Mouse (Mus musculus) cerebellum, adult 2 months (tissue): Measurements from ENCODE around the gene Ccnb2.

Experiments
- CTCF ChIP-seq: fragments of 200-500 bp; IDR thresholded peaks from 2 replicates; pipeline ENCODE4 v1.5.1; 2011; ENCODE audit warnings: low read depth, mild to moderate bottlenecking, control low read depth, low read length, moderate library complexity, borderline replicate concordance; ENCODE audit not compliant: insufficient read depth
- POLR2A ChIP-seq: fragments of 200-500 bp; IDR thresholded peaks from 2 replicates; pipeline ENCODE4 v1.6.1; 2011; ENCODE audit warnings: low read length, control low read depth, borderline replicate concordance; ENCODE audit not compliant: insufficient read depth

DNA sequence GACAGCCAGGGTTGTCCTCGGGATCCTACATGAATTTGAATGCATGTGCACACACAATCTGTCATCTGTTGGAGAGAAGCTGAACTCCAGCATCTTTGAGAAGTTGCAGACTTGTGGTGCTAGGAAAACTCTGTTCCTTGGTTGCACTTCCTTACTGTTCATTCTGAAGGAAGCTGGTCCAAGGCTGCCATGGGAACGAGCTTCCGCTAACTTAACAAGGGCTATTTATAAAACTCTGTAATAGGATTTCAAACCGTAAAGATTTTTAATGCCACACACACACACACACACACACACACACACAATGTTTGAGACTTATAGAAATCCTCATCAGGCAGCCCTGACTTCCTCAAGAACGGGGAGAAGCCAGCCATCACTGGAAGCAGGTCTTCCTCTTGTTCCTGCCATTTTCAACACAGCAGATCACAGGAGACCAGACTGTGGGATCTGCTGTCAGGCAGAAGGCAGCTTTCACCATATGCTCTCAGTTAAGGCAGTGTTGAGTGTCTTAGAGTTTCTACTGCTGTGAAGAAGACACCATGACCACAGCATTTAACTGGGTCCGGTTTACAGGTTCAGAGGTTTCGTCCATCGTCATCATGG is 19.3 kb downstream of the Ccnb2 start:
- TF ChIP-seq POLR2A (no peak), CTCF (no peak)
